Mouse (Mus musculus) stomach, embryonic 15.5 days (tissue): ENCODE results near the gene Dcun1d3. TPM values are rescaled to one million over a fixed set of nuclear protein-coding genes. Genes with fewer than 3 reads are reported as not detected.
A peak's percentile ranks its signal among the peaks of the same experiment; 100 is the strongest.

Experiments
- ATAC-seq: fragments of 200-750 bp; cut with Nextera tagmentation; 2 replicates; pipeline ENCODE4 v1.8.0; 2017; ENCODE audit warnings: low read depth, moderate number of reproducible peaks, moderate TSS enrichment; ENCODE audit not compliant: insufficient read depth, low FRiP score
- H3K27ac ChIP-seq: fragments of 300-500 bp; sonication (generic); 2 replicates; pipeline ENCODE4 v1.5.1; 2015; ENCODE audit warnings: mild to moderate bottlenecking, inconsistent platforms
- H3K27me3 ChIP-seq: fragments of 300-500 bp; sonication (generic); replicated peaks from 2 replicates; pipeline ENCODE4 v1.6.1; 2015; ENCODE audit warnings: inconsistent platforms
- H3K36me3 ChIP-seq: fragments of 300-500 bp; sonication (generic); 2 replicates; pipeline ENCODE4 v1.6.1; 2015; ENCODE audit warnings: inconsistent platforms
- H3K4me1 ChIP-seq: fragments of 300-500 bp; sonication (generic); 2 replicates; pipeline ENCODE4 v1.6.1; 2015; ENCODE audit warnings: inconsistent platforms
- H3K4me2 ChIP-seq: fragments of 300-500 bp; sonication (generic); 2 replicates; pipeline ENCODE4 v1.6.1; 2015; ENCODE audit warnings: mild to moderate bottlenecking, inconsistent platforms
- H3K4me3 ChIP-seq: fragments of 300-500 bp; sonication (generic); replicated peaks from 2 replicates; pipeline ENCODE4 v1.5.1; 2015; ENCODE audit warnings: inconsistent platforms
- H3K9ac ChIP-seq: fragments of 300-500 bp; sonication (generic); 2 replicates; pipeline ENCODE4 v1.6.1; 2015; ENCODE audit warnings: inconsistent platforms
- H3K9me3 ChIP-seq: fragments of 300-500 bp; sonication (generic); 2 replicates; pipeline ENCODE4 v1.6.1; 2016; ENCODE audit warnings: inconsistent platforms
- WGBS: fragments of 180-500 bp; shearing (Covaris S2); methylation state at CpG from one replicate; pipeline ENCODE4 v1.1.7; 2015; 5-methylcytosine and 5-hydroxymethylcytosine counted together
- polyA plus RNA-seq: library from polyadenylated mRNA; unstranded; fragments of >200 nt; fragmentation: Nextera tagmentation; extraction: Ambion mirVana; gene quantifications from 2 replicates; pipeline ENCODE4 v1.2.1, GENCODE M21; 2015

Gene Dcun1d3
- polyA plus RNA-seq, 1 experiment from 2014 or later: 9.0 TPM

- no peak for ATAC-seq
- H3K27me3 ChIP-seq: no peaks in the 10 kb centered on the region
Measured at GRCm38 (mm10) chr7:119897521-119898109, 1.5 kb upstream of the Dcun1d3 start.

GRCm38 (mm10) chr7:119894818-119895544, 1.1 kb downstream of the Dcun1d3 start:
- H3K36me3 ChIP-seq: no peaks in the 10 kb centered on the region
- peak overlapping the region; percentile 85 for H3K4me2 ChIP-seq
- ATAC-seq: no peak; the same call in 1 of the 2 replicates
- no peaks in the 10 kb centered on the region for H3K4me1 ChIP-seq
- H3K9me3 ChIP-seq: no peaks in the 10 kb centered on the region
- 1% methylated on average over 15 of the region's 15 CpGs for WGBS
- peak overlapping the region; percentile 58 for H3K9ac ChIP-seq
- no peaks in the 10 kb centered on the region for H3K27me3 ChIP-seq
- peak overlapping the region; percentile 76 for H3K4me3 ChIP-seq
- H3K27ac ChIP-seq: peak overlapping the region; percentile 95

More at GRCm38 (mm10) chr7:119897521-119898109, 1.5 kb upstream of the Dcun1d3 start:
- WGBS: 91% methylated on average over 8 of the region's 8 CpGs
- no peaks in the 10 kb centered on the region for H3K36me3 ChIP-seq
- no peak overlapping the region for H3K4me2 ChIP-seq
- no peak overlapping the region for H3K9ac ChIP-seq
- H3K27ac ChIP-seq: no peak overlapping the region
- no peaks in the 10 kb centered on the region for H3K9me3 ChIP-seq
- no peak overlapping the region for H3K4me3 ChIP-seq
- H3K4me1 ChIP-seq: no peaks in the 10 kb centered on the region

DNA sequence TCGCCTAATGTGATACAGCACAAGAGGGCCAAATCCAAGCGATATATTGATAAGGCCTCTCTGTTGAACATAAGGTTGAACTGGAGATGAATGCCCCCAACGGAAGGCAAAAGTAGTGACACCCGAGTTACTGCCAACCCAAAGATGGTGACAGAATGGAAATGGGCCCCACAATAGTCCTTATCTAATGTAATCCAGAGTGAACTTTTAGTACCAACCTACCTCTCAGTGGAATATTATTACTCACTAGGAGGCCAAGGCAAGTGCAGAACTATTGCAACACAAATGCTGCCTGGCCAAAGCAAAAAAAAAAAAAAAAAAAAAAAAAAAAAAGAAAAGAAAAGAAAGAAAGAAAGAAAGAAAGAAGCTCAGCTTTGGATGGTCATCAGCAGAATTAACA, 3.4 kb downstream of the Dcun1d3 start:
- 87% methylated on average over 4 of the region's 4 CpGs for WGBS
- no peak overlapping the region for H3K4me2 ChIP-seq
- no peaks in the 10 kb centered on the region for H3K36me3 ChIP-seq
- H3K9ac ChIP-seq: no peak overlapping the region
- H3K27me3 ChIP-seq: no peaks in the 10 kb centered on the region
- ATAC-seq: no peak
- no peak overlapping the region for H3K4me3 ChIP-seq
- H3K9me3 ChIP-seq: no peaks in the 10 kb centered on the region
- no peak overlapping the region for H3K27ac ChIP-seq
- no peaks in the 10 kb centered on the region for H3K4me1 ChIP-seq

DNA sequence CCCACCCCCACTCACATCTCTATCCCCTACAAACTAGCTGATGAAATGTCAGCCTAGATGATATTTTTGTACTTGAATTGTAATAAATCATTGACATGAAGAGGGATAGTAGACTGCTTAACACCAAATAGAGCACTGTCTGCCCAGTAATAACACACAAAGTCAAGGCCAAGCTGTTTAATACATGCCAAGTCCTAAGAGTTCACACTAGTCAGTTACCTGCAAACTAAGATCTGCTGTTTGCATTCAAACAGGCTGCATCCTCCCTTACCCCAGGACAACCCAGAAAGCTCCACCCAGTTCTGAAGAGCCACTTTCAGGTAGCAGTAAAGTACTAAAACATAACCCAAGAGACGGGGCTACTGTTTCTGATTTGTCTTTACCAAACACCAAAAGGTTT, 3.9 kb downstream of the Dcun1d3 start:
- no peak for ATAC-seq
- Histone ChIP-seq H3K9ac (no peak overlapping the region), H3K36me3 (no peaks in the 10 kb centered on the region), H3K27me3 (no peaks in the 10 kb centered on the region), H3K4me1 (no peaks in the 10 kb centered on the region), H3K9me3 (no peaks in the 10 kb centered on the region), H3K4me2 (no peak overlapping the region), H3K27ac (no peak overlapping the region), H3K4me3 (no peak overlapping the region)
- WGBS: 91% methylated on average over 1 of the region's 1 CpGs

- 85% methylated on average over 4 of the region's 4 CpGs for WGBS
- no peak overlapping the region for H3K4me3 ChIP-seq
- H3K9ac ChIP-seq: no peak overlapping the region
- H3K27me3 ChIP-seq: no peaks in the 10 kb centered on the region
- H3K36me3 ChIP-seq: no peaks in the 10 kb centered on the region
- no peak overlapping the region for H3K4me2 ChIP-seq
- no peaks in the 10 kb centered on the region for H3K4me1 ChIP-seq
- no peak for ATAC-seq
- H3K9me3 ChIP-seq: no peaks in the 10 kb centered on the region
- no peak overlapping the region for H3K27ac ChIP-seq
Measured at GRCm38 (mm10) chr7:119887887-119888286, 8.2 kb downstream of the Dcun1d3 start.

DNA sequence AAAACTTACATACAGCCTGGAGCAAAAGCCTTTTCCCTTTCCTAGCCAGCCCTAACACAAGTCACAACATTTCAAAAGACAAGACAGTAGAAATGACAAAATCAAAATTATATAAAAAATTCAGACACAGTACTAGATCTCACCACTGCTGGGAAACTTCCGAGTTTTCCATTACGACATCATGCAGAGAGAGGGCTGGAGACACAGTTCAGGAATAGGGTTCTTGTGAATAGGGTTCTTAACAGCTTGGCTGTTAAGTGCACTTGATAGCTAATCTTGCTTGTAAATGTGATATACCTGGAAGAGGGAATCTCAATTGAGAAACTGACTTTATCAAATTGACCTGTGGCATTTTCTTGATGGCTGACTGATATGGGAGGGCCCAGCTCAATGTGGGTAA, 14.9 kb downstream of the Dcun1d3 start:
- Histone ChIP-seq H3K4me3 (no peak overlapping the region), H3K9ac (no peak overlapping the region), H3K27ac (no peak overlapping the region), H3K27me3 (no peaks in the 10 kb centered on the region), H3K36me3 (0 out of 2 replicates have a peak, but pooled peaks cover 3% of the 10 kb centered on the region), H3K4me2 (no peak overlapping the region), H3K4me1 (no peaks in the 10 kb centered on the region), H3K9me3 (no peaks in the 10 kb centered on the region)
- ATAC-seq: no peak
- 97% methylated on average over 2 of the region's 2 CpGs for WGBS

DNA sequence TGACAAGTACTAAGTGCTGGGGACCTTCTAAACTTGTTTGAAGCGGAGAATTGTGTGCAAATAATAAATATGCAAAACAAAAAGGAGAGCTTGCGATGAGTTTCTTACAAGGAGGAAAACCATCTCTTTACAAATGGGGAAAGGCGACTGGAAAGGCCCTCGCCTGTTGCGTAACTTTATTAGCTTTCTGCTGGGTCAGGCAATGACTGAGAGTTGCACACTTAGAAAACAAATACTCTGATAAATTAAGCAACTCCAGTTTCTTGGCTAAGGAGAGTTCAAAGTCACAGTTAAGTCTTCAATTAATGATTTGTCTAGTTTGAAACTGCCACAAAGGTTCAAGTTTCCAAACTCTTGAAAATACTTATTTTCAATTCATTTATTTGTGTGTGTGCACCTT, 15.8 kb downstream of the Dcun1d3 start:
- Histone ChIP-seq H3K36me3 (0 out of 2 replicates have a peak, but pooled peaks cover 3% of the 10 kb centered on the region), H3K4me3 (no peak overlapping the region), H3K27ac (no peak overlapping the region), H3K9ac (no peak overlapping the region), H3K9me3 (no peaks in the 10 kb centered on the region), H3K4me2 (no peak overlapping the region), H3K4me1 (no peaks in the 10 kb centered on the region), H3K27me3 (no peaks in the 10 kb centered on the region)
- 83% methylated on average over 5 of the region's 5 CpGs for WGBS
- no peak for ATAC-seq

DNA sequence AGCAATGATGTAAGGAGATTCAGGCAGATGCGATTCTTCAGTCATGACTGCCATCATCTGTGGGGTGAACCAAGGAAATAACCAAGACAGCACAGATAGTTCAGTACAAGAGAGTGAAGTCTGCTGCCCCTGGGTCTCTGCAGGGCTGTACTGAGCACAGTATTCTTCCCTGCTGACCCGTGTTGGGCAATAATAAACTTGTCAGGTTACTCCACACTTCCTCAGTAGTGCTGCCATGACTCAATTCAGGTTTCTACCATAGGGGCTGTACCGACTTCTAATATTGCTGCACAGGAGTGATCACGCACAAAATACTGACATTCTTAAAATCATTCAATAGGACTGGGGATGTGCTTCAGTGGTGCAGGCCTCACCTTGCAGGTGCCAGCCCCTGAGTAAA, 16.9 kb downstream of the Dcun1d3 start:
- no peaks in the 10 kb centered on the region for H3K27me3 ChIP-seq
- H3K9me3 ChIP-seq: no peaks in the 10 kb centered on the region
- no peak overlapping the region for H3K27ac ChIP-seq
- no peaks in the 10 kb centered on the region for H3K4me1 ChIP-seq
- ATAC-seq: no peak
- H3K9ac ChIP-seq: no peak overlapping the region
- 91% methylated on average over 4 of the region's 4 CpGs for WGBS
- H3K36me3 ChIP-seq: 0 out of 2 replicates have a peak, but pooled peaks cover 3% of the 10 kb centered on the region
- no peak overlapping the region for H3K4me2 ChIP-seq
- H3K4me3 ChIP-seq: no peak overlapping the region

DNA sequence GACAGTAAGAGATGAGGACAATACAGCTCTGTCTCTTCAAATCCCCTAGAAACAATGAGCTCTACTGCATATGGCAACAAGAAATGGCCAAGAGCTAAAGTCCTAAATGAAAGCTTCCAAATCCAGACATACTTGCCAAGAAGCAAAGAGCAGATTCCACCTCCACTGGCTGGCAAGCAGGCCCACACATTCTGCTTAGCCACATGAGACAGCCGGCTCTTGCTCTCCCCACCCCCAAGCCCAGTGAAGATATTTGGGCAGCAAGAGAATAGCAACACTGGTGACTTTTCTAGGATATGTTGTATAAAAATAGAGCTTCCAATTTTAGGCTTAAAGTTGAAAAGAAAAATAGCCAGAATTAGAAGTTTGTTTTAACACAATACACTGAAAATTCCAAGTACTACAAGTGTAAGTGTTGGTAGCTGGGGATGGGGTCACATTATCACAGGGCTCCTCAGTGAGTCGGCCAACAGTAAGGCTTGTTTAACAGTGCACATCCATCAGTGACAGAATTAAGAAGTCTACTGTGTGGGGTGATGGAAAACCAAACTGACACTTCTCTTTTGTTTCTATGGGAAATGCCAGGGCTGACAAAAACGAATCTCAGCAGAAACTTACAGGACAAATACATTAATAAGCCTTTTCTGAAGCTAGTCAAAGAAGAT, 20.2 kb downstream of the Dcun1d3 start:
- H3K27ac ChIP-seq: no peak overlapping the region
- no peak for ATAC-seq
- WGBS: 35% methylated on average over 3 of the region's 3 CpGs
- no peaks in the 10 kb centered on the region for H3K4me1 ChIP-seq
- H3K9me3 ChIP-seq: no peaks in the 10 kb centered on the region
- 0 out of 2 replicates have a peak, but pooled peaks cover 3% of the 10 kb centered on the region for H3K36me3 ChIP-seq
- no peak overlapping the region for H3K4me3 ChIP-seq
- H3K27me3 ChIP-seq: no peaks in the 10 kb centered on the region
- no peak overlapping the region for H3K9ac ChIP-seq
- H3K4me2 ChIP-seq: no peak overlapping the region

DNA sequence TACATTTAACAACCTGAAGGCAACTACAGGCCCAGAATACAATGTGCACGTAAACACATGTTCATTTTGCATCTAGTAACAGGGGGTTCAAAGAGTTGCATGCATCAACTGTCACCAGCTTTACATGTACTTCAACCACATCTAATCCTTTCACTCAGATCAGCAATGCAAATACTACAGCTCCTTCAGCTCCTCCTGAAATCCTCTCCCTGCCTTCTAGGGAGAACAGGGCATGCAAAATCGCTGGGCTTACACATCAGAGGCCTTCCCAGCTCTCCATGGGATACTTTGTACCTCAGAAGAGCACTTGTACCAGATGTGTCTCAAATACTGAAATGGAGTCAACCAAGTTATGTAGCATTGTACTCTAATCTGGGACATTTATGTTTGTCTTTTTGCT, 23.0 kb downstream of the Dcun1d3 start:
- ATAC-seq: no peak
- H3K27ac ChIP-seq: no peak overlapping the region
- no peaks in the 10 kb centered on the region for H3K27me3 ChIP-seq
- H3K36me3 ChIP-seq: no peaks in the 10 kb centered on the region
- 69% methylated on average over 2 of the region's 2 CpGs for WGBS
- no peak overlapping the region for H3K4me2 ChIP-seq
- no peaks in the 10 kb centered on the region for H3K4me1 ChIP-seq
- H3K9me3 ChIP-seq: no peaks in the 10 kb centered on the region
- H3K4me3 ChIP-seq: no peak overlapping the region
- no peak overlapping the region for H3K9ac ChIP-seq

DNA sequence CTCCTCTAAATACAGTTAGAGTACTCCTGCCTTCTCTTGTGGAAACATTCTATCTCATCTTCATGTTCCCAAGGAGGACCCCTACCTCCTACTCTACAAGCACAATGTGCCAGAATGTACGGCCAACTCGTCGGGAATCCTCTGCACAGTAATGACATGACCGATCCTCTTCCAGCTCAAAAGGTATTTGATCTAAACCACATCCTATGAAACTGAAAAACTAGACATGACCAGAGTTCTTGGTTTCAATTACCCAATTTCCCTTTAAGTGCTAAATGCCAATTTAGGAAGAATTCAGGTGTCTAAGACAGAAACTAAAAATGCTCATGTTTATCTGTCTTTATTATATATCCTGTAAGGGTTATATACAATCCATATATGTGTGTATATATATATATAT, 23.9 kb downstream of the Dcun1d3 start:
- Histone ChIP-seq H3K9ac (no peak overlapping the region), H3K4me2 (no peak overlapping the region), H3K27ac (no peak overlapping the region), H3K27me3 (no peaks in the 10 kb centered on the region), H3K9me3 (no peaks in the 10 kb centered on the region), H3K4me3 (no peak overlapping the region), H3K4me1 (no peaks in the 10 kb centered on the region), H3K36me3 (no peaks in the 10 kb centered on the region)
- ATAC-seq: no peak
- 89% methylated on average over 4 of the region's 4 CpGs for WGBS

DNA sequence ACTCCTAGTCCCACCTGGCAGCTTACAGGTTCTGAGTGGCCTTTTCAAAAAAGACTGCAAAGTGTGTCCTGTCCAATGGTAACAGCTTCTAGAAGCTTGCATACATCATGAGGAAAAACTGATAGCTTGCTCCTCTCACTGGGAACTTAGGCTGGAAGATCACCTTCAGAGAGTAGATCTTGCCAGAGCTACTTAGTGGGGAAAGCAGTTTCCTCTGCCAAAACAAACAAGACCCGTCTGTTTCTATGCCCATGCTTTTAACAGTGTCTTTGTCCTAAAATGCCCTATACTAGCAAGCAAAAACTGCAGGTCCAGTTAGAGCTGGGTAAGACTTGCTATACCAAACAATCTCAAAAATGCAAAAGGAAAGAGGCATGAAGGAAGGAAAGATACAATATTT, 30.0 kb downstream of the Dcun1d3 start:
- Histone ChIP-seq H3K27ac (no peak overlapping the region), H3K4me1 (peaks cover 7% of the 10 kb centered on the region), H3K4me3 (no peak overlapping the region), H3K27me3 (no peaks in the 10 kb centered on the region), H3K9me3 (no peaks in the 10 kb centered on the region), H3K4me2 (no peak overlapping the region), H3K36me3 (no peaks in the 10 kb centered on the region), H3K9ac (no peak overlapping the region)
- 35% methylated on average over 1 of the region's 1 CpGs for WGBS
- no peak for ATAC-seq
